Mouse (Mus musculus): Measurements from ENCODE around the gene Slc43a2. TPM values are rescaled to one million over a fixed set of nuclear protein-coding genes. Genes with fewer than 3 reads are reported as not detected.

Slc43a2 gene
- polyA plus RNA-seq, 1 experiment from 2014 or later, result 12.7 TPM

Small RNA genes within 50 kb of the gene (microRNA-seq; reads per million reads assigned to microRNA genes)
- gene Mir3971, result not detected

Other genes starting within 250 kb of the Slc43a2 start
- gene Rpa1, start 183.4 kb upstream of the Slc43a2 start, polyA plus RNA-seq (2016; fragmentation: Nextera tagmentation; extraction: Ambion mirVana), result 107 and 110 TPM in 2 replicates
- 16.3 and 16.6 TPM in 2 replicates for gene Smyd4, start 183.3 kb upstream of the Slc43a2 start, polyA plus RNA-seq (2016; fragmentation: Nextera tagmentation; extraction: Ambion mirVana)
- 45.8 and 73.3 TPM in 2 replicates for gene Serpinf1, start 109.0 kb upstream of the Slc43a2 start, polyA plus RNA-seq (2016; fragmentation: Nextera tagmentation; extraction: Ambion mirVana)
- 0.16 TPM in 1 of 2 replicates, not detected in the other for gene Serpinf2, start 92.1 kb upstream of the Slc43a2 start, polyA plus RNA-seq (2016; fragmentation: Nextera tagmentation; extraction: Ambion mirVana)
- 8.6 and 9.4 TPM in 2 replicates for gene Wdr81, start 77.0 kb upstream of the Slc43a2 start, polyA plus RNA-seq (2016; fragmentation: Nextera tagmentation; extraction: Ambion mirVana)
- gene Tlcd2, start 70.0 kb upstream of the Slc43a2 start, polyA plus RNA-seq (2016; fragmentation: Nextera tagmentation; extraction: Ambion mirVana), result 5.9 and 9.1 TPM in 2 replicates
- 78.5 and 81.6 TPM in 2 replicates for gene Prpf8, start 44.9 kb upstream of the Slc43a2 start, polyA plus RNA-seq (2016; fragmentation: Nextera tagmentation; extraction: Ambion mirVana)
- gene Rilp, start 21.6 kb upstream of the Slc43a2 start, polyA plus RNA-seq (2016; fragmentation: Nextera tagmentation; extraction: Ambion mirVana), result 0.30 and 0.66 TPM in 2 replicates
- 4.7 TPM in 2 replicates for gene Scarf1, start 18.2 kb upstream of the Slc43a2 start, polyA plus RNA-seq (2016; fragmentation: Nextera tagmentation; extraction: Ambion mirVana)
- gene Pitpna, start 56.4 kb downstream of the Slc43a2 start, polyA plus RNA-seq (2016; fragmentation: Nextera tagmentation; extraction: Ambion mirVana), result 107 and 114 TPM in 2 replicates
- gene Inpp5k, start 99.3 kb downstream of the Slc43a2 start, polyA plus RNA-seq (2016; fragmentation: Nextera tagmentation; extraction: Ambion mirVana), result 27.2 and 28.4 TPM in 2 replicates
- gene Myo1c, start 118.8 kb downstream of the Slc43a2 start, polyA plus RNA-seq (2016; fragmentation: Nextera tagmentation; extraction: Ambion mirVana), result 15.5 and 16.4 TPM in 2 replicates
- gene Crk, start 147.6 kb downstream of the Slc43a2 start, polyA plus RNA-seq (2016; fragmentation: Nextera tagmentation; extraction: Ambion mirVana), result 140 and 142 TPM in 2 replicates
- gene Ywhae, start 201.2 kb downstream of the Slc43a2 start, polyA plus RNA-seq (2016; fragmentation: Nextera tagmentation; extraction: Ambion mirVana), result 1,324 and 1,373 TPM in 2 replicates